Mouse (Mus musculus) neural tube, embryonic 12.5 days (tissue): ENCODE measurements at regions not wholly inside any gene's neighbourhood (a gene's known extent, or its start where the extent isn't known, plus 50 kb on each side); places are given as distances from the start of the nearest gene placed in this dataset.
A peak's percentile ranks its signal among the peaks of the same experiment; 100 is the strongest.

Source experiments
- ATAC-seq: fragments of 200-750 bp; cut with Nextera tagmentation; 2 replicates; pipeline ENCODE4 v1.8.0; 2017; ENCODE audit warnings: low read depth, mild to moderate bottlenecking, moderate TSS enrichment, moderate library complexity; ENCODE audit not compliant: low FRiP score
- H3K27ac ChIP-seq: fragments of 300-500 bp; sonication (generic); 2 replicates; pipeline ENCODE4 v1.5.1; 2016
- H3K27me3 ChIP-seq: fragments of 300-500 bp; sonication (generic); replicated peaks from 2 replicates; pipeline ENCODE4 v1.6.1; 2016; ENCODE audit warnings: mild to moderate bottlenecking
- H3K36me3 ChIP-seq: fragments of 300-500 bp; sonication (generic); 2 replicates; pipeline ENCODE4 v1.6.1; 2016; ENCODE audit warnings: mild to moderate bottlenecking
- H3K4me1 ChIP-seq: fragments of 300-500 bp; sonication (generic); 2 replicates; pipeline ENCODE4 v1.6.1; 2016
- H3K4me2 ChIP-seq: fragments of 300-500 bp; sonication (generic); replicated peaks from 2 replicates; pipeline ENCODE4 v1.6.1; 2016; ENCODE audit warnings: mild to moderate bottlenecking
- H3K4me3 ChIP-seq: fragments of 300-500 bp; sonication (generic); 2 replicates; pipeline ENCODE4 v1.5.1; 2016
- H3K9ac ChIP-seq: fragments of 300-500 bp; sonication (generic); 2 replicates; pipeline ENCODE4 v1.6.1; 2016; ENCODE audit warnings: mild to moderate bottlenecking
- H3K9me3 ChIP-seq: fragments of 300-500 bp; sonication (generic); 2 replicates; pipeline ENCODE4 v1.6.1; 2016; ENCODE audit warnings: mild to moderate bottlenecking
- WGBS: fragments of 180-500 bp; shearing (Covaris S2); methylation state at CpG from one replicate; pipeline ENCODE4 v1.1.7; 2016; 5-methylcytosine and 5-hydroxymethylcytosine counted together

DNA sequence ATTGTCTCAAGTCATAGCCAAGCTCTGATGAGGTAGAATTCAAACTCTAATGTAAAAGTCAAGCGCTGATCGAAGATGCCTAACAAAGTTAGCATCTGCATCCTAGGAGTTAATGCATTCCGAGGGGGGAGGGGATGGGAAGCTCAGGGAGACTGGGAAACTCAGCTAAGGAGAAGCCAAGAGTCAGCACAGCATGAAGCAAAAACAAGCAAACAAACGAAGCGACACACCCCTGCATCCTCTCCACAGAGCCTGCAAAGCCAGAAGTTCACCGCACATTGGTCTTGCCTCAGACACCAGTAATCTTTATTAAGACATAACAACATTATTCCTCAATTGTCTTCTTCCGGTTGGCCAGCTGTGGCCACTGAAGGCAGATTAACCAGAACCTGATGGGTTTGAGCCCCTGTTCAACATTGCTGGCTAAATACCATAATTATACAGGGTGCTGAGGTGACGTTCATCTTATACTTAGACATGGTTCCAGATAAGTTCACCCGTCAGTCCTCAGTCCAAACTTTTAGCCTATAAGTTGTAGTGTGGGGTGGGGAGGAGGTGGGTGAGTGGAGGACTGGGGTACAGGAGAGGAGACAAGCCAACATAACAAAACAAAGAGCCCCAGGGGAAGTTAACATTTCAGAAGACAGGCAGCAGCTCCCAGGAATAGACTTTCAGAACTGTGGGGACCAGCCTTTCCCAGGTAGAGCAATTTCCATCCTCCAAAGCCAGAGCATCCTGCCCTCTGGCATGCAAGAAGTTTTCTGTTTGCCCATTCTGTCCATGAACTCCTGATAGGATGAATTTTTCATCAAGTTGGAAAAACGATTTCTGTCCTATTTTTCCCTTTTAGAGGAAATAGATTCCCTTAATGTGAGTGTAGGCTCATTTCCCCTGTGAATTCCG lies 213.3 kb upstream of the Gm5148 start:
- Histone ChIP-seq H3K9me3 (no peaks in the 10 kb centered on the region), H3K4me2 (no peak overlapping the region), H3K27ac (no peak overlapping the region), H3K4me1 (peaks cover 14% of the 10 kb centered on the region), H3K36me3 (no peaks in the 10 kb centered on the region), H3K27me3 (no peaks in the 10 kb centered on the region), H3K4me3 (no peak overlapping the region), H3K9ac (no peak overlapping the region)
- 53% methylated on average over 11 of the region's 11 CpGs for WGBS
- no peak for ATAC-seq

DNA sequence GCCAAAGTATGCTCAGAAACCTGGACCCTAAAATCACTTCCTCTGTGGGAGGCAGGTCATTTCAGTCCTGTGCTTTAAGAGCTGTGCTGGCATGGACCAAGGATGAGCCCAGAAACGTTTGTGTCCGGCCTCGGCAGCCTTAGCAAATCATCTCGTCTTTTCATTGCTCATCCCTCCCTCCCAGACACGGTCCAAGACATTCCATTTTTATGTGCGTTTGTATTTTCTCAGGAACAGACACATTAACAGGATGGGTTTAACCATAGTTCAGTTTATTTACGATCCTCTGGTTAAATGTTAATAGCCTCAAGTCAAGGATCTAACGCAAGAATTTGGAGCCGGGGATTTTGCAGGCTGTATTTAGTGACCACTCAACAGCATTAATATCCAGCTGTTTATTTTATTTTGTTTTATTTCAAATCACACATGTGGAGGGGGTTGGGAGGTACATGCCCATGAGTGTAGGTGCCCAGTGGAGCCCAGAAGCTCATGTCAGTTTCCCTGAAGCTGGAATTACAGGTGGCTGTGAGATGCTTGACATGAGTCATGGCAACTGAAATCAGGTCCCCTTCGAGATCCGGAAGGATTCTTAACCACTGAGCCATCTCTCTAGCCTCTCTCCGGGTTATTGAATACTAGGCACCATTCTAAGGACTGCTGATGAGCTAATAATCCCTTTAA lies 212.1 kb upstream of the Gm5148 start:
- 0 out of 2 replicates have a peak, but pooled peaks cover 3% of the 10 kb centered on the region for H3K27me3 ChIP-seq
- WGBS = 54% methylated on average over 12 of the region's 12 CpGs
- H3K4me2 ChIP-seq = no peak overlapping the region
- no peak overlapping the region for H3K9ac ChIP-seq
- no peaks in the 10 kb centered on the region for H3K9me3 ChIP-seq
- no peak overlapping the region for H3K27ac ChIP-seq
- peaks cover 14% of the 10 kb centered on the region for H3K4me1 ChIP-seq
- no peak for ATAC-seq
- H3K36me3 ChIP-seq = no peaks in the 10 kb centered on the region
- no peak overlapping the region for H3K4me3 ChIP-seq

DNA sequence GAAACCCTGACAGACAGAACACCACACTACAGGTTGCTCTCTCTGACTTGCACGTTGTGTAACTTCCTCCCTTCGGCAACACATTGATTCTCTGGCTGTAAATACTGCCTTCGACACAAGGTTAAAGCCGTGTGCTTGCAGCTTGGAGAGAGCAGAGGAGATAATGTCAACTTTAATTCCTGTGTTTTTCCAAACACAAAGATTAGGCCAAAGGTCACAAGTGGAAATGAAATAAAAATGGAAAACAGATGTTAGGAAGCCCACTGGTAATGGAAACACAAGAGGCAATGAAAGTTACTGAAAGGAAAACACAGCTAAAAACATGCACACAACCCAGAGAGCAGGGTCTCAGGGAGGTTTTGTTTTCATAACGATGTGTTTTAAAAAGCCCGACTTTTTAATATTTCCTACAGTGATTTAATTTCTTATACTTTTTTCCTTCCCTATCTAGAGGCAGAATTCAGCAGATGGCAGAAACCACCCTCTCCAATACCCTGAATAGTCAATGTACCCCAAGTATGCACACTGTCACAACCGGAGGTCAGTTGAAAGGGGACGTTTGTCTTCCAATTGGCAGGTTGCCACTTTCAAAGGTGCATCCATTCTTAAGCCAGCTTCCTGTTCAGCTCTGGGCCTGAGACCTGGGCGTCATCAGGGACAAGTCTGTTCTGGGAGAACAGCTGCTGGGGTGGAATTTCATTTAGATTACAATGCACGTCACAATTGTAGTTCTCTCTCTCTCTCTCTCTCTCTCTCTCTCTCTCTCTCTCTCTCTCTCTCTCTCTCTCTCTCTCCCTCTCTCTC lies 210.8 kb upstream of the Gm5148 start:
- 0 out of 2 replicates have a peak, but pooled peaks have one; percentile 37 for ATAC-seq
- 0 out of 2 replicates have a peak, but pooled peaks cover 3% of the 10 kb centered on the region for H3K27me3 ChIP-seq
- H3K9me3 ChIP-seq = no peaks in the 10 kb centered on the region
- H3K4me1 ChIP-seq = peaks cover 14% of the 10 kb centered on the region
- no peak overlapping the region for H3K9ac ChIP-seq
- 49% methylated on average over 10 of the region's 10 CpGs for WGBS
- no peak overlapping the region for H3K4me3 ChIP-seq
- H3K36me3 ChIP-seq = no peaks in the 10 kb centered on the region
- no peak overlapping the region for H3K27ac ChIP-seq
- no peak overlapping the region for H3K4me2 ChIP-seq

DNA sequence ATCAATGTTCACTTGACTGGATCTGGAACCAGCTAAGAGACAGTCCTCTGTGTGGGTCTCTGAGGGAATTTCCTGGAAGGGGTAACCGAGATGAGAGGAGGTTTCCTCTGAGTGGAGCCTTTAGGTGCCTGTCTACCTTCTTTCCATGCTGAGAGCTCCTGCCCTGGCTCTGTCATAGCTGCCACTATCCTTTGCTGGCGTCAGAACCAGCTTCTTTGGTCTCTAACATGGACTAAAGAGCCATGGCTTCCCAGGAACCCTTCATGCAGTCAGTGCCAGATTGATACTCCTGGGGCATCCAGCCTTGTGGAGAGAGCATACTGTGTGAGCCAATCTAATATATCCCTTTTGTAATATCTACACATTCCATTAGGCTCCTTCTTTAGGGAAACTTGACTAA lies 209.9 kb upstream of the Gm5148 start:
- H3K4me1 ChIP-seq = peaks cover 14% of the 10 kb centered on the region
- H3K27me3 ChIP-seq = 0 out of 2 replicates have a peak, but pooled peaks cover 3% of the 10 kb centered on the region

DNA sequence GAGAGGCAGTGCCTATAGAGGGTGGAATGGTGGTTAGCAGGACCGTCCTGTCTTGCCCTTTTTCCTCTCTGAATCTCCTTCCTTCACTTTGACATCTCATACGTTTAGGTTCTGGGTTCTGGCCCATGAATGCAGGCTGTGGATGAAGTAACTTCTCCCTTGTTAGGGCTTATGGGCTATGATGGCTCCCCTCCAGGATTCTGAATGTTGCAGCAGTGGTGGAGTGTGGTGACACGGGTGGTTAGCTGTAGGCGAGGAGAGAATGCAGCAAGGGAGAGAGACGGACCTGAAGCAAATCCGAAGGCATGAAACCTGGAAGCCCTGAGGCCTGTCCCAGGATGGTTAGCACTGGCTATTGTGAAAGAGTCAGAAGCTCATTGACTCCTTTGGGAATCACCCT lies 204.4 kb upstream of the Gm5148 start:
- Histone ChIP-seq H3K4me2 (no peak overlapping the region), H3K27ac (no peak overlapping the region), H3K9me3 (0 out of 2 replicates have a peak, but pooled peaks cover 8% of the 10 kb centered on the region), H3K4me1 (no peaks in the 10 kb centered on the region), H3K9ac (no peak overlapping the region), H3K27me3 (peaks cover 8% of the 10 kb centered on the region; the same call in 1 of the 2 replicates), H3K36me3 (no peaks in the 10 kb centered on the region), H3K4me3 (no peak overlapping the region)
- WGBS = 83% methylated on average over 6 of the region's 6 CpGs
- no peak for ATAC-seq

More for the DNA sequence above, 209.9 kb upstream of the Gm5148 start:
- Histone ChIP-seq H3K36me3 (no peaks in the 10 kb centered on the region), H3K9me3 (no peaks in the 10 kb centered on the region), H3K27ac (no peak overlapping the region), H3K4me2 (no peak overlapping the region), H3K4me3 (no peak overlapping the region), H3K9ac (no peak overlapping the region)
- WGBS = 85% methylated on average over 2 of the region's 2 CpGs
- ATAC-seq = no peak

DNA sequence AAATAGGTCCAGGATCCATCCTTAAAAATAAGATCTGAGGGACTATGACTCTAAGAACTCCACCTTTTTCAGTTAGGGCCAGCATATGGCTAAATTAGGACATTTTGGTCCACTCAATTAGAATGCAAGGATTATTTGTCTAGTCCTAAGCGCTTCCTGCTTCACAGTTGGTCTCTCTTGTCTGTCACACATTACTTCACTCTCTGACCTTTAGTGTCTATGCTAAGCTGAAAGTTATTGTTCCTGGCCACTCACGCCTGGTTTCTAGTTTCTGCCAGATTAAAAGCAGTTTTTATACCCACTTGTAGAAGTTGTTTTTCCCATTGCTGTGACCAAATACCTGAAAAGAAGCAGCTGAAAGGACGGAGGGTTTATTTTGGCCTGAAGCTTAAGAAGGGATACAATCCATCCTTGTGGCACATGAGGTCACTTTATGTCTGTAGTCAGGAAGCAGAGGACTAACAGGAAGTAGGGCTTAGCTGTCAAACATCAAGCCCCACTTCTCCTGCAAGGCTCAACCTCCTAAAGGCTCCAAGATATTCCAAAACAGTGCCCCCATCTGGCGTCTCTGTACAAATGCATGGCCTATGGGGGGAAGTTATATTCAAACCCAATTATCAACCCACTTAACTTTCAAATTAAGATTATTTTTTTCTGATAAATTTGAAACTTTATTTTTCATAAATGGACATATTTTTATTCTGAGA lies 195.3 kb upstream of the Gm5148 start:
- 66% methylated on average over 4 of the region's 4 CpGs for WGBS
- Histone ChIP-seq H3K9me3 (no peaks in the 10 kb centered on the region), H3K4me2 (no peak overlapping the region), H3K27me3 (peaks cover 58% of the 10 kb centered on the region), H3K4me1 (peaks cover 9% of the 10 kb centered on the region), H3K9ac (no peak overlapping the region), H3K4me3 (no peak overlapping the region), H3K36me3 (no peaks in the 10 kb centered on the region), H3K27ac (no peak overlapping the region)
- no peak for ATAC-seq

DNA sequence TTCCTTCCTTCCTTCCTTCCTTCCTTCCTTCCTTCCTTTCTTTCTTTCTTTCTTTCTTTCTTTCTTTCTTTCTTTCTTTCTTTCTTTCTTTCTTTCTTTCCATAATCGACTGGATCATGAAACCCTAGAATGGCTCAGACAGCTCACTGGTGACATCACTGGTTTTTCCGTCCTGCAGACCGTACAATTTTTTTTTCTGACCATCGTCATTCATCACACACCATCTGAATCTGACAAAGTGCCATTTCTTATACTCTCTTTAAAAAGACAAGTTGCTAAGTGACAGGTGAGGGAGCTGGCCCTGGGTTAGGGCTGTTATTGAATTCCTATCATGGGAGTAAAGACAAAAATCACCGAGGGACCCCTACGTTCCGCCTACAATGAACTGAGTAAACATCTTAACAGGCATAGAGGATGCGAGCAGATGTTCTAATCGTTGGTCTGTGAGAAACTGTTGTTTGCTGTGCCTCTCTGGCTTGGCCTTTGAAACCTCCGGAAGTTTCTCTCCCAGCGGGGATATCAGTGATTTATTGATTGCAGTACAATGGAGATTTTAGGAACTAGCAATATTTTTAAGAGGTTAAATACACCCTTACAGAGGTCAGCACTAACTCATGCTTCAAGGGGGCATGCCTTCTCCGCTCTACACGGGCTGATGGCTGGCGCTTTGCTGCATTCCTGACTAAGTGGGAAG lies 192.6 kb upstream of the Gm5148 start:
- Histone ChIP-seq H3K27ac (no peak overlapping the region), H3K4me2 (peak overlapping the region; percentile 35)
- ATAC-seq = peak; percentile 92

DNA sequence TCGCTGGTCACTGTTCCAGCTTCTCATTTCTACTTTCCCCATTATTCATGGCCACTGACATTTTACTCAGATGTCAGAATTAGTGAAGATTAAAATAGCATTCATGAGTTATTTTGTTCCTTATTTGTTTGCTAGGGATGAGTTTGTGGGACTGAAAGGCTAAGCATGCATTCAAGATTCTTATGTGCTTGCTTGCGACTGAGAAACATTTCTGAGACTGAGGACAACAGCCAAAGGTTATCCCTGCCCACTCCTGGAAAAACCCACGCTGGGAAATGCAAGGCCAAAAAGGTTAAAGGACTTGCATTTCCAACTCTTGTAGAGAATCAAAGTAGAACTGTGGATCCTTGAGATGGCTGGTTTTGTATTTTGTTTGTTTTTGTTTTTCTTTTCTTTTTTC lies 192.0 kb upstream of the Gm5148 start:
- Histone ChIP-seq H3K36me3 (no peaks in the 10 kb centered on the region), H3K4me2 (no peak overlapping the region), H3K4me1 (peaks cover 9% of the 10 kb centered on the region), H3K9me3 (no peaks in the 10 kb centered on the region), H3K9ac (no peak overlapping the region), H3K27me3 (peaks cover 58% of the 10 kb centered on the region), H3K4me3 (no peak overlapping the region), H3K27ac (no peak overlapping the region)
- WGBS = 58% methylated on average over 3 of the region's 3 CpGs
- ATAC-seq = no peak

More for the DNA sequence above, 192.6 kb upstream of the Gm5148 start:
- no peaks in the 10 kb centered on the region for H3K9me3 ChIP-seq
- H3K4me3 ChIP-seq = no peak overlapping the region
- no peak overlapping the region for H3K9ac ChIP-seq
- H3K27me3 ChIP-seq = peaks cover 59% of the 10 kb centered on the region
- H3K36me3 ChIP-seq = no peaks in the 10 kb centered on the region
- 5% methylated on average over 14 of the region's 14 CpGs for WGBS
- H3K4me1 ChIP-seq = peaks cover 9% of the 10 kb centered on the region

DNA sequence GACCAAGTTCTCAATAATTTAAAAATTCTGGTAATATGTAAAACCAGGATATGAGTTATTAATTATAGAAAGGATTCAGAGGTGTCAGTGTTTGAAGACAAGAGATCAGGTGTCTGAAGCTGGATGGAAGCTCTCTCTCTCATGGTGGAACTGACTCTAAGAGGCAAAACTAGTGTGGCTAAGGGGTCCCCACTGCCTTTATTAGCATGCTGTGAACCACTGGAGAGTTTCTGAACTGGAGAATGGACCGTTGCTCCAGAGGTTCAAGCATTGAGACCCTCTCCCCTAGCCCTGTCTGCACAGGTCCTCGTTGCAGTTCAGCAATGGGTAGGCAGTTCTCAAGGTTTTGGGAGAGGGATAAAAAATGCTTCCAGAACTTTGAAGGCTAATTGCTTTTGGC lies 191.4 kb upstream of the Gm5148 start:
- H3K4me2 ChIP-seq = no peak overlapping the region
- 70% methylated on average over 2 of the region's 2 CpGs for WGBS
- H3K9ac ChIP-seq = no peak overlapping the region
- H3K27me3 ChIP-seq = peaks cover 54% of the 10 kb centered on the region
- no peak for ATAC-seq
- H3K9me3 ChIP-seq = no peaks in the 10 kb centered on the region
- H3K27ac ChIP-seq = no peak overlapping the region
- peaks cover 9% of the 10 kb centered on the region for H3K4me1 ChIP-seq
- H3K4me3 ChIP-seq = no peak overlapping the region
- no peaks in the 10 kb centered on the region for H3K36me3 ChIP-seq

DNA sequence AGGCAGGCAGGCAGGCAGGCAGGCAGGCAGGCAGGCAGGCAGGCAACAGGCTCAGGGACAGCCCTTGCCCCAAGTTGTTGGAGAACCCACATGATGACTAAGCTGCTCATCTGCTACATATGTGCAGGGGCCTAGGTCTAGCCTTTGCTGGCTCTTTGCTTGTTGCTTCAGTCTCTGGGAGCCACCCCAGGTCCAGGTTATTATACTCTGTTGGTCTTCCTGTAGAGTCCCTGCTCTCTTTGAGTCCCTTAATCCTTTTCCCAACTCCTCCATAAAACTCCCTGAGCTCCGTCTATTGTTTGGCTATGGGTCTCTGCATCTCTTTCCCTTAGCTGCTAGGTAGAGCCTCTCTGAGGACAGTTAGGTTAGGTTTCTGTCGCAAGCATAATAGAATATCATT lies 189.8 kb upstream of the Gm5148 start:
- 90% methylated on average over 2 of the region's 2 CpGs for WGBS
- no peak overlapping the region for H3K4me2 ChIP-seq
- H3K4me1 ChIP-seq = peaks cover 9% of the 10 kb centered on the region
- no peaks in the 10 kb centered on the region for H3K9me3 ChIP-seq
- no peak overlapping the region for H3K9ac ChIP-seq
- no peak overlapping the region for H3K4me3 ChIP-seq
- ATAC-seq = no peak
- peaks cover 46% of the 10 kb centered on the region for H3K27me3 ChIP-seq
- no peaks in the 10 kb centered on the region for H3K36me3 ChIP-seq
- H3K27ac ChIP-seq = no peak overlapping the region

DNA sequence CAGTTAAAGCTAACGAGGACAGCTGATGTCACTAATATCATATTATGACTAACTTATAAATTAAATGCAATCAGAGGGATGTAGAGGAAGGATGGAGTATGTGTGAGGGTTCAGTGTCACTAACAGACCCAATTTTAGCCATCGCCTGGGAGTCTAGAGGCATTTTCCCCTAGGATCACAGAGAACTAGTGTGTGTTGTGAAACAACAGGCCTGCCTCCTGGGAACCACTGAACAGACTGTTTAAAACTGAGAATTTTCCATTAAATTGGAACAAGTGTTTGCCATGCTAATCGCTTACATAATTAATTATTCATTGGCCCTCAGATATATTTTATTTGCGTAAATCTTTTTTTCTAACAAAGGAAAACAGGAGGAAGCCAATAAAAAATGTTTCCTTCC lies 185.5 kb upstream of the Gm5148 start:
- H3K4me3 ChIP-seq = no peak overlapping the region
- H3K36me3 ChIP-seq = no peaks in the 10 kb centered on the region
- peaks cover 34% of the 10 kb centered on the region for H3K27me3 ChIP-seq
- WGBS = 92% methylated on average over 4 of the region's 4 CpGs
- no peak overlapping the region for H3K9ac ChIP-seq
- peaks cover 17% of the 10 kb centered on the region for H3K4me1 ChIP-seq
- H3K27ac ChIP-seq = no peak overlapping the region
- no peaks in the 10 kb centered on the region for H3K9me3 ChIP-seq
- ATAC-seq = no peak
- no peak overlapping the region for H3K4me2 ChIP-seq
